Mouse (Mus musculus): ENCODE results near the gene Ncapd2. TPM values are rescaled to one million over a fixed set of nuclear protein-coding genes. Genes with fewer than 3 reads are reported as not detected.

Ncapd2 gene
- polyA plus RNA-seq (2014; fragmentation: Nextera tagmentation; extraction: Ambion mirVana) = 66.0 and 67.5 TPM in 2 replicates

- Histone ChIP-seq H3K4me3 (ENCODE audit: control insufficient read depth in 1 of 2, insufficient read depth in 1 of 2, low read depth in 1 of 2, low read length in 2 of 2) (peak within 1 kb of the TSS; percentile 75 to 80), H3K4me1 (ENCODE audit: control insufficient read depth in 2 of 2, insufficient read depth in 2 of 2, low read length in 2 of 2) (peaks cover 2 to 21% of the 10 kb centered on the region in 2 experiments; a peak in 2 of 4 replicates), H3K4me2 (ENCODE audit: low read length) (peak within 1 kb of the TSS; percentile 90), H3K36me3 (ENCODE audit: control insufficient read depth, insufficient read depth, low read length) (peaks cover 62% of the 10 kb centered on the region), H3K9ac (ENCODE audit: low read length) (peak within 1 kb of the TSS; percentile 92), H3K9me3 (ENCODE audit: control insufficient read depth, low read length) (no peaks in the 10 kb centered on the region), H3K27ac (replicated peaks in 1 of 2; ENCODE audit: control insufficient read depth in 1 of 2, insufficient read depth in 1 of 2, low read depth in 2 of 2, low read length in 2 of 2) (peak within 1 kb of the TSS; percentile 93 to 100), H3K27me3 (ENCODE audit: control insufficient read depth, insufficient read depth, low read length) (no peaks in the 10 kb centered on the region)
- ATAC-seq (ENCODE audit: insufficient number of reproducible peaks, insufficient read depth, low FRiP score, low read depth) = peak; percentile 94
- WGBS = under 1% methylated on average over 54 of the region's 54 CpGs
Measured at GRCm38 (mm10) chr6:125191332-125192015, at the start of gene Ncapd2, which contains the start of gene Mrpl51. Gene Ncapd2, minus strand, starts transcription at chr6:125191701. Gene Mrpl51, plus strand, starts transcription at chr6:125191801.

GRCm38 (mm10) chr6:125240617-125241016 lies 49.1 kb upstream of the Ncapd2 start:
- Histone ChIP-seq H3K4me1 (ENCODE audit: control insufficient read depth in 2 of 2, insufficient read depth in 2 of 2, low read length in 2 of 2) (0 out of 4 replicates have a peak, but pooled peaks cover 0 to 2% of the 10 kb centered on the region in 2 experiments), H3K4me3 (ENCODE audit: control insufficient read depth in 1 of 2, insufficient read depth in 1 of 2, low read depth in 1 of 2, low read length in 2 of 2) (no peak overlapping the region), H3K27me3 (ENCODE audit: control insufficient read depth, insufficient read depth, low read length) (no peaks in the 10 kb centered on the region), H3K4me2 (ENCODE audit: low read length) (no peak overlapping the region), H3K9ac (ENCODE audit: low read length) (no peak overlapping the region), H3K27ac (replicated peaks in 1 of 2; ENCODE audit: control insufficient read depth in 1 of 2, insufficient read depth in 1 of 2, low read depth in 2 of 2, low read length in 2 of 2) (no peak overlapping the region), H3K9me3 (ENCODE audit: control insufficient read depth, low read length) (no peaks in the 10 kb centered on the region), H3K36me3 (ENCODE audit: control insufficient read depth, insufficient read depth, low read length) (no peaks in the 10 kb centered on the region)
- WGBS = 68% methylated on average over 5 of the region's 5 CpGs
- ATAC-seq (ENCODE audit: insufficient number of reproducible peaks, insufficient read depth, low FRiP score, low read depth) = no peak

- ATAC-seq (ENCODE audit: insufficient number of reproducible peaks, insufficient read depth, low FRiP score, low read depth) = no peak
- H3K4me1 ChIP-seq (ENCODE audit: control insufficient read depth in 2 of 2, insufficient read depth in 2 of 2, low read length in 2 of 2) = peaks cover 0 to 5% of the 10 kb centered on the region in 2 experiments; a peak in 3 of 4 replicates
- H3K4me2 ChIP-seq (ENCODE audit: low read length) = no peak overlapping the region
- H3K27me3 ChIP-seq (ENCODE audit: control insufficient read depth, insufficient read depth, low read length) = no peaks in the 10 kb centered on the region
- H3K36me3 ChIP-seq (ENCODE audit: control insufficient read depth, insufficient read depth, low read length) = no peaks in the 10 kb centered on the region
- WGBS = 80% methylated on average over 5 of the region's 5 CpGs
- H3K4me3 ChIP-seq (ENCODE audit: control insufficient read depth in 1 of 2, insufficient read depth in 1 of 2, low read depth in 1 of 2, low read length in 2 of 2) = no peak overlapping the region
- no peak overlapping the region for H3K9ac ChIP-seq (ENCODE audit: low read length)
- H3K27ac ChIP-seq (replicated peaks in 1 of 2; ENCODE audit: control insufficient read depth in 1 of 2, insufficient read depth in 1 of 2, low read depth in 2 of 2, low read length in 2 of 2) = no peak overlapping the region
- H3K9me3 ChIP-seq (ENCODE audit: control insufficient read depth, low read length) = no peaks in the 10 kb centered on the region
Measured at GRCm38 (mm10) chr6:125239547-125239946, 48.0 kb upstream of the Ncapd2 start.

- Histone ChIP-seq H3K36me3 (ENCODE audit: control insufficient read depth, insufficient read depth, low read length) (no peaks in the 10 kb centered on the region), H3K27ac (replicated peaks in 1 of 2; ENCODE audit: control insufficient read depth in 1 of 2, insufficient read depth in 1 of 2, low read depth in 2 of 2, low read length in 2 of 2) (no peak overlapping the region), H3K4me3 (ENCODE audit: control insufficient read depth in 1 of 2, insufficient read depth in 1 of 2, low read depth in 1 of 2, low read length in 2 of 2) (no peak overlapping the region), H3K27me3 (ENCODE audit: control insufficient read depth, insufficient read depth, low read length) (no peaks in the 10 kb centered on the region), H3K4me2 (ENCODE audit: low read length) (no peak overlapping the region), H3K9ac (ENCODE audit: low read length) (no peak overlapping the region), H3K4me1 (ENCODE audit: control insufficient read depth in 2 of 2, insufficient read depth in 2 of 2, low read length in 2 of 2) (peaks cover 8 to 11% of the 10 kb centered on the region in 2 experiments), H3K9me3 (ENCODE audit: control insufficient read depth, low read length) (no peaks in the 10 kb centered on the region)
- 35% methylated on average over 6 of the region's 6 CpGs for WGBS
- ATAC-seq (ENCODE audit: insufficient number of reproducible peaks, insufficient read depth, low FRiP score, low read depth) = no peak
Measured at GRCm38 (mm10) chr6:125238396-125238795, 46.9 kb upstream of the Ncapd2 start.

GRCm38 (mm10) chr6:125237421-125237820 lies 45.9 kb upstream of the Ncapd2 start:
- WGBS = 86% methylated on average over 4 of the region's 4 CpGs
- no peaks in the 10 kb centered on the region for H3K27me3 ChIP-seq (ENCODE audit: control insufficient read depth, insufficient read depth, low read length)
- no peak overlapping the region for H3K27ac ChIP-seq (replicated peaks in 1 of 2; ENCODE audit: control insufficient read depth in 1 of 2, insufficient read depth in 1 of 2, low read depth in 2 of 2, low read length in 2 of 2)
- peaks cover 8 to 11% of the 10 kb centered on the region in 2 experiments for H3K4me1 ChIP-seq (ENCODE audit: control insufficient read depth in 2 of 2, insufficient read depth in 2 of 2, low read length in 2 of 2)
- H3K4me2 ChIP-seq (ENCODE audit: low read length) = no peak overlapping the region
- no peak overlapping the region for H3K4me3 ChIP-seq (ENCODE audit: control insufficient read depth in 1 of 2, insufficient read depth in 1 of 2, low read depth in 1 of 2, low read length in 2 of 2)
- H3K9ac ChIP-seq (ENCODE audit: low read length) = no peak overlapping the region
- H3K9me3 ChIP-seq (ENCODE audit: control insufficient read depth, low read length) = no peaks in the 10 kb centered on the region
- ATAC-seq (ENCODE audit: insufficient number of reproducible peaks, insufficient read depth, low FRiP score, low read depth) = no peak
- no peaks in the 10 kb centered on the region for H3K36me3 ChIP-seq (ENCODE audit: control insufficient read depth, insufficient read depth, low read length)

GRCm38 (mm10) chr6:125236782-125237181 lies 45.3 kb upstream of the Ncapd2 start, which contains the start of gene Cd27:
Gene Cd27, minus strand, starts transcription at chr6:125237010.
- no peak within 1 kb of the TSS for H3K27ac ChIP-seq (replicated peaks in 1 of 2; ENCODE audit: control insufficient read depth in 1 of 2, insufficient read depth in 1 of 2, low read depth in 2 of 2, low read length in 2 of 2)
- H3K9me3 ChIP-seq (ENCODE audit: control insufficient read depth, low read length) = no peaks in the 10 kb centered on the region
- no peak within 1 kb of the TSS for H3K4me2 ChIP-seq (ENCODE audit: low read length)
- 58% methylated on average over 6 of the region's 6 CpGs for WGBS
- H3K4me3 ChIP-seq (ENCODE audit: control insufficient read depth in 1 of 2, insufficient read depth in 1 of 2, low read depth in 1 of 2, low read length in 2 of 2) = no peak within 1 kb of the TSS
- ATAC-seq (ENCODE audit: insufficient number of reproducible peaks, insufficient read depth, low FRiP score, low read depth) = no peak
- H3K27me3 ChIP-seq (ENCODE audit: control insufficient read depth, insufficient read depth, low read length) = no peaks in the 10 kb centered on the region
- no peaks in the 10 kb centered on the region for H3K36me3 ChIP-seq (ENCODE audit: control insufficient read depth, insufficient read depth, low read length)
- no peak within 1 kb of the TSS for H3K9ac ChIP-seq (ENCODE audit: low read length)
- H3K4me1 ChIP-seq (ENCODE audit: control insufficient read depth in 2 of 2, insufficient read depth in 2 of 2, low read length in 2 of 2) = peaks cover 12 to 16% of the 10 kb centered on the region in 2 experiments

- Histone ChIP-seq H3K27me3 (ENCODE audit: control insufficient read depth, insufficient read depth, low read length) (no peaks in the 10 kb centered on the region), H3K27ac (replicated peaks in 1 of 2; ENCODE audit: control insufficient read depth in 1 of 2, insufficient read depth in 1 of 2, low read depth in 2 of 2, low read length in 2 of 2) (no peak overlapping the region), H3K36me3 (ENCODE audit: control insufficient read depth, insufficient read depth, low read length) (no peaks in the 10 kb centered on the region), H3K4me1 (ENCODE audit: control insufficient read depth in 2 of 2, insufficient read depth in 2 of 2, low read length in 2 of 2) (peaks cover 14 to 16% of the 10 kb centered on the region in 2 experiments), H3K4me3 (ENCODE audit: control insufficient read depth in 1 of 2, insufficient read depth in 1 of 2, low read depth in 1 of 2, low read length in 2 of 2) (no peak overlapping the region), H3K9me3 (ENCODE audit: control insufficient read depth, low read length) (no peaks in the 10 kb centered on the region), H3K9ac (ENCODE audit: low read length) (no peak overlapping the region), H3K4me2 (ENCODE audit: low read length) (no peak overlapping the region)
- 67% methylated on average over 6 of the region's 6 CpGs for WGBS
- ATAC-seq (ENCODE audit: insufficient number of reproducible peaks, insufficient read depth, low FRiP score, low read depth) = no peak
Measured at GRCm38 (mm10) chr6:125236341-125236740, 44.8 kb upstream of the Ncapd2 start.
